Mouse (Mus musculus): ENCODE measurements at regions not wholly inside any gene's neighbourhood (a gene's known extent, or its start where the extent isn't known, plus 50 kb on each side); places are given as distances from the start of the nearest gene placed in this dataset.

DNA sequence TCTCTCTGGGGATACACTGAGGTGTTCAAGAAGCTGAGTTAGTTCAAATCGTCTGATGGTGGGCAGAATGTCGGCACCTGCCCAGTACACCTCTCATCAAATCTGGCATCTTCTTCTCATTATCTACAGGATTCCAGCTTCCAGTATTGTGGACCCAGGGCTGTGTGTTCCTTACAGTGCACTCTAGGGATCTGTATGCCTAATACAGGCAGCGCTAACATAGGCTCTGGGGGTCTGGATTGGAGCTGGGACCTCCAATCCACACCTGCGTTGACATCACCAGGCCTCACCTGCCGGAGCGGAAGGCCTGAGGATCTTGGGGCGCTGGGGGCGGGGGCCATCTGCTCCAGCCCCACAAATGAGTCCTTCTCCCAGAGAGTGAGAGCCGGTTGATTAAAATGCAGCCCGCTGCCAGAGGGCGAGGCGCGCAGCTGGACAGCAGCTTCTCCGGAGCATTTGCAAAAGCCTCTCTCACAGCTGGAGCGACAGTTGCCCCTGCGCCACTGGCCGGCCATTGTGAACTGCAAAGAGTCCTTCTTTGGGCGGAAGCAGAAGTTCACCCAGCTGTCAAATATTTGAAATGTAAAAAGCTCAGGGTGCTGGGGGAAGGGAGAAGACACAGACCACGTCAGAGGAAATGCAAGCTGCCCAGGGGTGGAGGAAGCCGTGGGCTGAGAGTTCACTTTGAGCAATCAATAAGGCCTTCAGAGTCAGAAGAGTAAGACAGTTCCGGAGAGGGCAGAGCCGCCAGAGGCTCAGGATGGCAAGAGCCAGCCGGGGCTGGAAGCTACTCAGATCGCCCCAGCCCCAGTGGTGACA, 347.0 kb downstream of the Rnf144a start:
- peak; percentile 34 for DNase-seq

DNA sequence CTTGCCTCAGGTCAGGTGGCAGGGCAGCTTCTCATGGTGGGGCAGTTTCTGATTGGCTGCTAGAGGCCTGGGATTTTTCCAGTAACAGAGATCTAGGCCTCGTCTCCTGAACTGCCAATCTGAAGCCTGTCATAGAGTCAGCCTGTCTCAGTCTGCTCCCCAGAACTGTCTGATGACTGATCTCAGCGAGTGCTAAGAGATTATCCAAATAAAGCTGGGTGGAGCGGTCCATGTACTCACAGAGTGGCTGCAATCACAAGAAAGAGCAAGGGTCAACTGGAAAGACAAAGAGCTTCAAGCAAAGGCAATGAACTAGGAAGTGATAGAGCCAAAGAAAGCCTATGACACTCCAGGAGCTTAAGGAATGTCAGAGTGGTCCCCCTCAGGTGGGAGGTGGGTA, 354.7 kb downstream of the Rnf144a start:
- DNase-seq = no peak

DNA sequence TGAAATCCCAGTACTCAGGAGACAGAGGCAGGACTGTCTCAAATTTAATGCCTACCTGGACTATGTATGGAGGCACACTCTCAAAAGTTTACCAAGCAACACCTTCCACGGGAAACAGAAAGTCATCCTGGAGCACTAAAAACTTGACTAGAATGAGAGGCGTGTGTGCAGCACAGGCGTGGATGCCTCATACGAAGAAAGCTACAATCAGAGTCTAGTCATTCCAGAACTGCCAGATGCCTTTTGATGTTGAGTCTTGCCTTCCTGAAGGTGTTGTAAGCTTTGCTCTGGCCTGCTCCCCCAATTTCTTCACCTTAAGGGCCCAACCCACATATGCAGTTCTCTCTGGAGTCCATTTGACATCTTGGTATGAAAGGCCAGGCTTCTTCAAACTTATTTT, 356.0 kb downstream of the Rnf144a start:
- no peak for DNase-seq

DNA sequence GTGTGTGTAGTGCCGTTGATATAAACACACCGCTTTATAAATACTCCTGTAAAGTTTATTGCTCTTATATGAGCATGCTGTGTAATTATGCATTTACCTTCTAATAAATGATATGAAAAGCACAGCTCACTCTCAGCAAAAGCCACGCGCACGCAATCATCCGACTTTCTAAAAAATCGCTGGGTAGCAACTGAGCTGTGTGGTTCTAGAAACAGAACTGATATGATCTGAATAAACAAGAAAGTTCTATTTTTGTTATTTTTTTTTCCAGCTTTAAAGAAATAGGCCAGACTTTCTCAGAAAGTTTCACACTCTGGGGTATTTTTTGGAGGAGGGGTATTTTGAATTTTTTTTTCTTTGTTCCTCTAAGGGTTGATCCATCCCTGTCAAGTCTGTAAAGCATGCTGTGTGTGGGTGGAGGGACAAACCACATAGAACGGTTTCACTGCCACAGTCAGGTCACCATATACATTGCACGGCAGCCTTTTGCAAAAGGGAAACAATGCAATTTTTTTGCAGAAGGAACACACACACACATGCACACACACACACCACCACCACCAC, 357.5 kb downstream of the Rnf144a start:
- no peak for DNase-seq

DNA sequence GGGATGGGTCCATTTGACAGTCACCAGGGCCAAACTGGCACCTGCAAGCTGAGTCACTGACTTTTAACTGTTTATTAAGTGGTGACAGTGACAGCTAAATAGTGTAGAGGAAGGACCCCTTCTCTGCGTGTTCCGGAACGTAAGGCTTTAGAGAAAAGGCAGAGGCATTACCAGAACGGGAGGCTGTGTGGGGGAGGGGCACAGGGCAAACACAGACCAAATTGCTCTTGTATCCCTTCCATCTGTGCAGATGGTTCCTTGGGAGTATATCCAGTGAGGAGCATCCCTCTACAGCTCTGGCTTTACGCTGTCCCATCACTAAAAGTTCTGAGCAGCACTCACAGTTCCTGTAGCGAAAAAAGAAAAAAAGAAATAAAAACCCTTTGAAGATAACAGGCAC, 368.1 kb downstream of the Rnf144a start:
- DNase-seq = no peak

DNA sequence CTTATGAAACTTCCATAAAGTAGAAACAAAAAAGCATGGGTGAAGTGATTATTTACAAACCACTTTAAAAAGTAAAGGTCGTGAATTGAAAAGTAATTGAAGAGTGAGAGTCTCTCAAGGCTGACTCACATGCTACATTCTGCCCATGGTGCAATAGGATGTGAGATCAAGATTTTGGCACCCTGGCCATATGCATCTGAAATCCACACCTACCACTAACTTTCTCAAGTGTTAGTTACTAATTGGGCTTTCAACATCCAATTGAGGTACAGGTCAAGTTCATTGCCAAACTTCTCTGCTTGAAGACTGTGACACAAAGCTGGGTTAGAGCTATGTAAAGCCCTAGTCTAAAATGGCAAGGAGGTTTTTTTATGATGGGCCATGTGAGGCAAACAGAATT, 369.7 kb downstream of the Rnf144a start:
- no peak for DNase-seq

DNA sequence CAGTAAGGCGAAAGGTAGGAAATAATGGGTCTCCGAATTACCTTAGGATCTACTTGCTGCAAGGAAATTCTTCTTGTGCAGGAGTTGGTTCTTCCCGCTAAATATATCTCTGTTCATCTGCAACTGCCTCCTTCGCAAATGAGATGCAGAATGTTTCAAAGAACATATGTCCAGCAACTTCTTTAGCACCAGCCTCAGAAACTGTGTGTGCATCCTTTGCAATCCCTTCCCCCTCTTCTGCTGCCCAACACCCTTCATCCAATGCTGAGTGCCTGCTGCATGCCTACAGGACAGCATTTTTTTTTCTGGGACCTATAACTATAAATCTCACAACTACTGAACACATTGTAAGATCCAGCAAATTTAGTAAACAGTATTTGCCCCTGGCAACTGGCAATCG, 402.1 kb downstream of the Rnf144a start:
- DNase-seq = peak; percentile 34

DNA sequence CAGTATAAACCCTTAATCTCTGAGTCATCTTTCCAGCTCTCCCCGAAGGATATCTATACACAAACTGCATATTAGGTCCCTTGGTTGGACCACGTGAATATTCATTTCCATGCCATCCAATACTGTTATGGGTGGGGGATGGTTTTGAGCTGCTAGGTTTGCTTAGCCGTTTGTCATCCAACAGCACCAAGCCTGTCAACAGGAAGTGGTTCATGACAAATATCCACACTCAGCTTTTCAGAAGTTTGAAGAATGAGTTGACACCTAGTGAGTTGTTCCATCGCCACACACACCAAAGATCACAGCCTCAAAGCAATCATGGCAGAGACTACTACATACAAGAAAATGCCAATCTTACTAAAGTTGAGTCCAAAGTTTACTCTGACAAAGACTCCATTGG, 421.0 kb downstream of the Rnf144a start:
- DNase-seq = no peak

DNA sequence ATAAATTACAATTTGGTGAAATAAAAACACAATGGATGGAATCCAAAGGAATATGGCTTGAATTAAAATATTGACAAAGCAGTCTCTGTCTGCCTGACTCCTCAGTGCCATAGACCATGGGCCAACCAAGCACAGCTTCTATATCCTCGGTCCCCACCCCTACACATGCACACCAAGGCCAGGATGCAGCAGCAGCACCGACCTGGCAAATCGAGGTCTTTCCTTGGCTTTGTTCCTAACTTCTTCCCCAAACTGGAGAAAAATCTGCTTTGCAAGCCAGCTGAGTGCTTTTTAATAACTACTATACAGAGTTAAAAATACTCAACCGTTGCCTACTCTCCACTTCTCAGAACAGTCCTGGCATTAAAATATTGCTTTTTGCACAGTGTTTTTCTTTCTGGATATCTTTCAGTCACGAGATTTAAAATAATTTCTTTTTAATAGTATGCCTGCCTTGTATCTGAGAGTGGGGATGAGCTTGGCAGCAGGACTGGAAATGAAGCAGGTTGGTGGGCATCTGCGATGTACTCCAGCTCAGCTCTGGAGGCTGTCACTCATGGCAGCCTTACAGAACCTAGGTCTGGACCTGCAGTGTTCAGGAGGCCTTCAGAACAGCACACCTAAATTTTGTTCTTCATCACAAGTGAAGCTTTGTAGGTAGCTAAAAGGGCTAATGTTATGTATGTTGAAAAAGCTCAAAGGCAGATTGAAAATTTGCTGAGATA, 423.1 kb downstream of the Rnf144a start:
- DNase-seq = peak; percentile 9

DNA sequence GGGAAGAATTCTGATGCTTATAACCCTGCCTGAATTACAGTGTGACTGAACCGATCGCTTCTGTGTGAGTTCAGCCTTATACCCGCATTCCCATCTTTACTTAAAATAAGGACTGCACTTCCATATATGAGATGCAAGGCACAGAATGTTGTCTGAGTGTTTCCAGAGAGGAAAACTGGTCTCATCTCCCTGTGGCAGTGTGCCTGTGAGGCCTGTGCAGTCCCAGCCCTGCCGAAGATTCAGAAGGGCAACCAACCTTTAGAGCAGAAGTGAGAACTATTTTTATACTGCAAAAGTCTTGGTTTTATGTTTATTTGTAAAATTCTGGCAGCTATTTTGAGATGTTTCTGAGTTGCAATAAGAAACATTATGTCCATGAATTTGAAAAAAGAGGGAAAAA, 432.5 kb downstream of the Rnf144a start:
- peak; percentile 9 for DNase-seq

DNA sequence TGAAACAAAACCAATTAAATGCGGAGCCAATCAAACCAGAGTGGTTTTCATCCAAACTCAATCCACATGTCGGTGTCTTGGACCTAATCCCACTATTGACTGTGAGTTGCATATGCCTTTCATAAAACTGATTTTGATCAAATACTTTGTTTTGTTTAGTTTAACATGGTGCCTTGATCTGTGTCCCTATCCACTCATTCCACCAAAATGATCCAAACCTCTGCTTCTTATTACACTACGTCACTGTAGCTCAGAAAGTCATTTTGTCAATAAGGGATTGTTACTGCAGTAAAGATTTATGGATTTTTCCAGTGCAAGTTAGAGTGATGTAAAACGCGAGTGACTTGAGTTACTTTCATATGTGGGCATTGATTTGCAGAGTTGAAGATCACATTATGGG, 436.7 kb downstream of the Rnf144a start:
- DNase-seq = no peak

DNA sequence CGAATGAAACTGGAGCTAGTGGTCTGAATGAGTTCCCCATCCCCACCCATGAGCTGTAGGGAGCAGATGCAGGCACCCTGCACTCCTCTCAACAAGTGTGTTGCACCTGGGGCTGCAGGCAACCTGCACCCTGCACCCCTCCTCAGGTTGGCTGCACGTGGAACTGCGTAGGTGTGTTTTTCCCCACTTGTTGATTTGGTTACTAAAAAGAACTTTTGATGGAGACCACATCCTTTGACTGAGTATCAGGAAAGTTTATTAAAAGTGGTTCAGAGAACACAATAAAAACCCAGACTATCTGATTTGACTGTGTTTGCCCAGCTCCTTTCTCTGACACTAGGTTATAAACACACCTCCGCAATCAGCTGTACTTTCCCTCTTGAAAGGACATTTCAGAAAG, 456.5 kb downstream of the Rnf144a start:
- DNase-seq = no peak

DNA sequence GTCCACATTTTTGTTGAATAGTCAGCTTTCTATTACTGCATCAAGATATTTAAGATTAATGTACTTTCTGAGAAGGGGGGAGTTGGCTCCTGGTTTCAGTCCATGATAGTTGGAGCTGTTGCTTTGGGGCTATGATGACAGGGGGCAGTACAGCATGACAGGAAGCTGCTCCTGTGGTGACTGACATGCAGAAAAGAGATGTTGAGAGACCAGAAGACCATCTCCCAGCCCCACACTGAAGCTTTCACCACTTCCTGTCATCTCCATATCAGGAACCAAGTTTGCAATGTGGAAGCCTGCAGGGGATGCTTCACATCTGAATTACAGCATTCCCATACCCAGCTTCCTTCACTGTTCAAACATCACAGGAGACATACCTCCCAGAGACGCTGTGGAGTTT, 457.5 kb downstream of the Rnf144a start:
- DNase-seq = no peak

DNA sequence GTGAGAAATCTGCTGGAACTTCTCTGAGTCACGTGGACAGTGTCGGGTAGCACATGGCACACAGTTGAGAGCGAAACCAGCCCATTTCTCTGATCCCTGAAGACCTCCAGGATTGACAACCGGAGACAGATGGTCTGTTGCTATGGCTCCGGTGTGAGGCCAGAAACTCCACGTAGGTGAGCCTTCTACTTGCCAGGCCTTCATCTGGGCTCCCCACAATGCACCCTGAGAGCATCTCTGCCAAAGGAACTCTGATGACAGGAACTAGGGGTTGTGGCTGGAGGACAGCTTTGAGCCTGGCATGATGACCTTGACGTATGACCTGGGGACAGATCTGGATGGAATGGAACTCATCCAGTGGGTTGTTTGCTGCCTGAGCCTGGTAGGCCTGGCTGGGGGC, 467.9 kb downstream of the Rnf144a start:
- DNase-seq = no peak

DNA sequence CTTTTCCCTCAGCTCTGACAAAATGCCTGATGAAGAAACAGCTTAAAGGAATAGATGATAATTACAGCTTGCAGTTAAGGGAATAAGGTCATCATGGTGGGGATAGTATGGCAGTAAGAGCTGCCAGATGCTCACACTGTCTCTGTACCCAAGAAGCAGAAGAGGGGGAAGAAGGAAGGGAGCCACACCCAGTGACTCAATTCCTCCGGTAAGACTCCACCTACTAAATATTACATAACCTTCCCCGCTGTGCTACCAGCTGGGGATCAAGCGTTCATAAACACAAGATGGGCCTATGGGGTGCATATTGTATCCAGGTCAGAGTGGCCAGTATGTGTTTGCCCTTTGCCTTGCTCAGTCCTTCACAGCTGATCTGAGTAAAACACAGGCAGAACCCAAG, 468.9 kb downstream of the Rnf144a start:
- DNase-seq = no peak

DNA sequence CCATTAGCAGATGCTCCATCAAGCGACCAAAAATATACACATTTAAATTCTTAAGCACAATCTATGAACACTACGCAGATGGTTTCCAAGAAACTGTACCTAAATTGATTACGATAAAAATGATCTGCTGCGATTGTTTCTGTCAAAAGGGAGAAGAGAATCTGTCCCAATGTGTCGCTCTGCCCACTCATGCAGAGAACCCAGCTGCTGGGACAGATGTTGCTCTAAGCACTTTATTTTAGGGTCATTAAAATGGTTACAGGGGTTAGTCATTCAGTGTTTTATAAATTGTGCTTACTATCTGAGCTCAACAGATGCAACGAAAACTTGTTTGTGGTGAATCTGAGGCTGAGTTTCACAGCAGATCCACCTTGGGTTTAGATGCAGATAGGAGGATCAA, 476.2 kb downstream of the Rnf144a start:
- DNase-seq = no peak

DNA sequence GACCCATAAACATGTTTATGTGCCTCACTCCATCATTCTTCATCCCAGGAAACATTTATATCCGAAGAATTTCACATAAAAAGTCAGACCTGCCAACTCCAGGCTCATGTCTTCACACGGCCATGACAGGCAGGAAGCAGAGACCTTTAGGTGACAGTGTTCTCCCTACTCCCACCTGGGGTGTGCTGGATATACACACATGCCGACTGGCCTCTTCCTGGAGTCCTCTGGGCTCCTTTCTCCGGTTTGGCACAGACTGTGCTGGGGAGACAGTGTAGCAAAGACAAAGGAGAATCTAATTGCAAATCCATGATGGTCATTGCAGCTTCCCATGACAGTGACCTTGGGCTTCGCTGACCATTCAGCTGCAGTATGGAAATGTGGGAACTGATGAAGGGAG, 480.1 kb downstream of the Rnf144a start:
- DNase-seq = no peak

DNA sequence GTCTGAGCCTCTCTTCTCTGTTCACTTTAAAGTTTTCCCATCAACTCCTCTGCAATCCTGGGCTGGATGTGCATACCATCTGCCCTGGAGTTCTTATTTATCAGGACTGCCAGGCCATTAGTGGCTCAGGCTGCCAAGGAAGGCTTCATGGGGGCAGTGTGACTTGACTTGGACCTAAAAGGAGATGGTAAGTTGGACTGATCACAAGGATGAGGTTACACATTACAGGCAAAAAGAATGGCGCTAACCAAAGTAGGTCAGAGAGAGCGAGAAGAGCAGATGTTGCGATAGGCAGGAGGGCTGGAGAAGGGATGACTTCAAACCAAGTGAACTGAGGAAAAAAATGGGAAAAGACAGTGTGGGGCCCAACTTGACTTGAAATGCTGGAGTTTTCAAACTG, 480.5 kb downstream of the Rnf144a start:
- no peak for DNase-seq

DNA sequence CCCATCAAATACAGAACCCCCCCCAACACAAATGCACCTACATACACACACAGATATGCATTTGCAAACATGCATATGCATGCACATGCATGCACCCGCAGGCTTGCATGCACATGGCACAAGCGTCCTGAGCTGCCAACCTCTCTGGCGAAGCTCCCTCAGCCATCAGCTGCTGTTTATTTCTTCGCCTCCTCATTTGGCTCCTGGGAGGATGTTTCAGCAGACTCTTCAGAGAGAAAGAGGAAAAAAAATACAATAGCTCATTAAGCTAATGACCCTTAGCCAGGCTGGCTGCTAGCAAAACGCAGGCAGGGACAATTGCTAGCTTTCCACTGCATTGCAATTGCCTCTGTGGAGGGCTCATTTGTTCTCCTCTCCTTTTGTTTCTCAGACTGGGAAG, 488.7 kb downstream of the Rnf144a start:
- peak; percentile 52 for DNase-seq

DNA sequence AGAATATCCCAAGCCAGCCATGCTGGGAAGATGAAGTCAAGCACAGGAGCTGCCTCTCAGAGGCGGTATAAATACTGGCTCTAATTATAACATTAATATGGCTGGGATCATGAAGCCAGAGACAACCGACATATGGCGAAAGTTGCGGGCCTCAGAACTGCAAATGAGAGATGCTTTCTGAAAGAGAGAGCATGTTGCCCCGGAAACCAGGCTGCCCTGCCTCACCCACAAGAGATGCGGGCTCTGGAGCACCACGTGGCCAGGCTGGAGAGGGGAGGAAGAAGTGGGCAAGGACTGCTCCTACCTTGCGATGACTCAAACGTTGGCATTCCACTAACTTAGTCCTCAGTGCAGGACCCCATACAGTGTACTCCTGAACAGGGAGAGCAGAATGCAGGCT, 490.5 kb downstream of the Rnf144a start:
- peak; percentile 47 for DNase-seq

DNA sequence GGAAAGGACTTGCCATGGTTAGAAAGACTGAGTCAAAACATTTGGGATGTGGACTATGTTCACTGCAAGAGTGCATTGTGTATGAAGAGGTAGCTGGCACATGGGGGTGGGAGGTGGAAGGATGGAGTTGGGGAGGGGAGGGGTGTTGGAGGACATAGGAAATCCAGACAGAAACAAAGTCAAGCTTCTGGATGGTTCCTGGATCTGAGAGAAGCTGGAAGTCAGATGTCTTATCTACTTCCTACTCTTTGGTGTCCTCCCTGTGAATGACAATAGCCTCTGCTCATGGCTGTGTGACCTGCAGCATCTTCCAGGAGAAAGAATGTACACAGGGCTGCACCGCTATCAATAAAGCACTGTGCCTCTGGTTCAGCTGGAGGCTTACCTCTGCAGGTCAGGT, 491.3 kb downstream of the Rnf144a start:
- no peak for DNase-seq

DNA sequence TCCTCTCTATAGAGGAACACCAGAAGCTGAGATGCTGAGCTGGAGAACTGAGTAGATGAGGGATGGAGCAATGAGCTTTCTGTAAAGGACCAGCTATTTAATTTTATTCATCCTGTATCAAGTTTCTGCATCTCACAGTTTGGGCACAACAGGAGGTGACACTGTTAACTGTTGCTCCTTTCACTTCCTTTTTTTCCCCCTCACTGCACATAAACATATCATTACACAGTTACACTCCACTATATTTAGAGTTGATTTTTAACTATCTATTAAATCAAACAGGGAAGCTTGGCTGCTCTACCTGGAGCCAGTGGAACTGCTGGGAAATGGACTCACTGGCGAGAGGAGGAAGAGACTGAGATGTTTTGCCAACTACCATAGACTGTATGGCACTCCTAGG, 509.4 kb downstream of the Rnf144a start:
- DNase-seq = no peak

DNA sequence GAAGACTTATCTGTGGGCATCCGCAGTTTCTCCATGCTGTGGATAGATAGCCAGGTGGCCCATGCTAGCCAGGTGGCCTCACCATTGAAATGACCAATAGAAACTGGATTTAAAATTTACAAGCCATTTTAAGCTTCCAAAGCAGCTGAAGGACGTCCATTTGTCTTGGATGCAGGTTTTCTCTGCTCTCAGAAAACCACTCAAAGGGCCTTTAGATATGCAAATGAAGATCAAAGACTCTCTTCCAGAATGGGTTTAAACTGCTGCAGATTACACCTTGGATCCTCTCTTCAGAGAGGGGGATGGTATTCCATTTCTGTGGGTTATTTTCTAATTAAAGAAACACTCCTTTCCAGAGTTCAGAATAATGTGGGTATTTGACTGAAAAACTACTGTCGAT, 518.5 kb downstream of the Rnf144a start:
- DNase-seq = no peak

DNA sequence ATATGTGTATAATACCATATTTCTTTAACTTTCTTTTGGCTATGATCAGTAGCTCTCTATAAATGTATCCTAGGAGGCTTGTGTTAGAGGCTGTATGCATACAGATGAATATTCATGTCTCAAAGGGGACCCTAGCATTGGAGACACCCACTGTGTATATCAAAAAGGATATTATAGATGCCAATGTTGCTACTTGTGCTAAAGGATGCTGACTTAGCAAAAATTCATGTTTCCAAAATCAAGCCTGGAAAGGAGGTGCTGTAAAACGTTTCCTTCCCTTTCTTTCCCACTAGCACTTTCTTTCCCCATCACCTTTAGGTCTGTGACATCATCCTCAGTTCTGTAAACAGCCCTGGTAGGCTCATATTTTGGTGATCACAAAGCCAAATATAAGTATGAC, 519.4 kb downstream of the Rnf144a start:
- no peak for DNase-seq
